Mouse (Mus musculus): ENCODE measurements around the gene 2310030G06Rik. TPM values are rescaled to one million over a fixed set of nuclear protein-coding genes. Genes with fewer than 3 reads are reported as not detected.
A peak's percentile ranks its signal among the peaks of the same experiment; 100 is the strongest.

The 2310030G06Rik gene
- polyA plus RNA-seq, 1 experiment: 1.1 TPM

- TF ChIP-seq POLR2A (IDR thresholded peaks at IDR 0.05; ENCODE audit: insufficient read length, low read depth) (peak; percentile 55), E2F4 (IDR thresholded peaks at IDR 0.05; ENCODE audit: insufficient read depth) (no peak), SRF (IDR thresholded peaks at IDR 0.05; ENCODE audit: control insufficient read depth, insufficient read length, low read depth) (no peak), MYOD1 (IDR thresholded peaks at IDR 0.05; ENCODE audit: control insufficient read depth in 1 of 3, insufficient read length in 2 of 3, low read depth in 2 of 3) (no peak), TCF12 (IDR thresholded peaks at IDR 0.05; ENCODE audit: insufficient read depth, poor library complexity, severe bottlenecking) (no peak), REST (IDR thresholded peaks at IDR 0.05; ENCODE audit: insufficient read depth, insufficient read length) (no peak), MAX (IDR thresholded peaks at IDR 0.05; ENCODE audit: low read depth) (no peak), POLR2AphosphoS2 (IDR thresholded peaks at IDR 0.05; ENCODE audit: insufficient read length, low read depth) (no peak), CEBPB (IDR thresholded peaks at IDR 0.05; ENCODE audit: insufficient read depth, poor library complexity, severe bottlenecking) (no peak), USF1 (IDR thresholded peaks at IDR 0.05; ENCODE audit: low read depth) (no peak), MYOG (IDR thresholded peaks at IDR 0.05; ENCODE audit: control insufficient read depth in 1 of 3, insufficient read depth in 1 of 3, insufficient read length in 2 of 3, low read depth in 2 of 3) (peak in 1 of 3 experiments; percentile 14), TCF3 (IDR thresholded peaks at IDR 0.05; ENCODE audit: insufficient read length, low read depth) (no peak)
These were observed 28.8 kb upstream of the 2310030G06Rik start, which contains the start of the genes Alg9 and 1110032A03Rik for GRCm38 (mm10) chr9:50774991-50775612. Gene Alg9 (plus strand): TSS chr9:50775019. Gene 1110032A03Rik (minus strand): TSS chr9:50775520.

GRCm38 (mm10) chr9:50774026-50774462, 27.7 kb upstream of the 2310030G06Rik start:
- TF ChIP-seq MAX (IDR thresholded peaks at IDR 0.05; ENCODE audit: low read depth): no peak
- no peak for TF ChIP-seq POLR2A (IDR thresholded peaks at IDR 0.05; ENCODE audit: insufficient read length, low read depth)
- TF ChIP-seq REST (IDR thresholded peaks at IDR 0.05; ENCODE audit: insufficient read depth, insufficient read length): no peak
- no peak for TF ChIP-seq E2F4 (IDR thresholded peaks at IDR 0.05; ENCODE audit: insufficient read depth)
- no peak for TF ChIP-seq MYOD1 (IDR thresholded peaks at IDR 0.05; ENCODE audit: control insufficient read depth in 1 of 3, insufficient read length in 2 of 3, low read depth in 2 of 3)
- no peak for TF ChIP-seq CEBPB (IDR thresholded peaks at IDR 0.05; ENCODE audit: insufficient read depth, poor library complexity, severe bottlenecking)
- no peak for TF ChIP-seq TCF12 (IDR thresholded peaks at IDR 0.05; ENCODE audit: insufficient read depth, poor library complexity, severe bottlenecking)
- TF ChIP-seq USF1 (IDR thresholded peaks at IDR 0.05; ENCODE audit: low read depth): no peak
- no peak for TF ChIP-seq TCF3 (IDR thresholded peaks at IDR 0.05; ENCODE audit: insufficient read length, low read depth)
- TF ChIP-seq SRF (IDR thresholded peaks at IDR 0.05; ENCODE audit: control insufficient read depth, insufficient read length, low read depth): no peak
- no peak for TF ChIP-seq POLR2AphosphoS2 (IDR thresholded peaks at IDR 0.05; ENCODE audit: insufficient read length, low read depth)
- no peak for TF ChIP-seq MYOG (IDR thresholded peaks at IDR 0.05; ENCODE audit: control insufficient read depth in 1 of 3, insufficient read depth in 1 of 3, insufficient read length in 2 of 3, low read depth in 2 of 3)
- H3K79me2 ChIP-seq (ENCODE audit: control insufficient read depth, insufficient read depth): peaks cover 4% of the 10 kb centered on the region
- no peaks in the 10 kb centered on the region for H3K36me3 ChIP-seq (ENCODE audit: control insufficient read depth, insufficient read depth)
- H3ac ChIP-seq (ENCODE audit: control insufficient read depth, insufficient read length): no peak overlapping the region
- H3K4me3 ChIP-seq: peak overlapping the region; percentile 39
- no peaks in the 10 kb centered on the region for H3K27me3 ChIP-seq (ENCODE audit: control insufficient read depth, insufficient read depth, insufficient read length)
- peak overlapping the region; percentile 97 for H3K4me2 ChIP-seq (ENCODE audit: low read depth)

More at GRCm38 (mm10) chr9:50774991-50775612, 28.8 kb upstream of the 2310030G06Rik start, which contains the start of the genes Alg9 and 1110032A03Rik:
- Histone ChIP-seq H3K79me2 (ENCODE audit: control insufficient read depth, insufficient read depth) (peaks cover 4% of the 10 kb centered on the region), H3K36me3 (ENCODE audit: control insufficient read depth, insufficient read depth) (no peaks in the 10 kb centered on the region), H3ac (ENCODE audit: control insufficient read depth, insufficient read length) (peak within 1 kb of the TSS; percentile 71), H3K4me3 (peak within 1 kb of the TSS; percentile 39), H3K4me2 (ENCODE audit: low read depth) (peak within 1 kb of the TSS; percentile 97), H3K27me3 (ENCODE audit: control insufficient read depth, insufficient read depth, insufficient read length) (no peaks in the 10 kb centered on the region)

- H3K4me2 ChIP-seq (ENCODE audit: low read depth): no peak overlapping the region
- no peak overlapping the region for H3ac ChIP-seq (ENCODE audit: control insufficient read depth, insufficient read length)
- H3K27me3 ChIP-seq (ENCODE audit: control insufficient read depth, insufficient read depth, insufficient read length): no peaks in the 10 kb centered on the region
- H3K36me3 ChIP-seq (ENCODE audit: control insufficient read depth, insufficient read depth): no peaks in the 10 kb centered on the region
- no peak overlapping the region for H3K4me3 ChIP-seq
- TF ChIP-seq MYOG (IDR thresholded peaks at IDR 0.05; ENCODE audit: control insufficient read depth in 1 of 3, insufficient read depth in 1 of 3, insufficient read length in 2 of 3, low read depth in 2 of 3): no peak
- no peak for TF ChIP-seq USF1 (IDR thresholded peaks at IDR 0.05; ENCODE audit: low read depth)
- H3K79me2 ChIP-seq (ENCODE audit: control insufficient read depth, insufficient read depth): peaks cover 3% of the 10 kb centered on the region
These were observed 23.7 kb upstream of the 2310030G06Rik start for GRCm38 (mm10) chr9:50770011-50770410.

GRCm38 (mm10) chr9:50768107-50769002, 22.0 kb upstream of the 2310030G06Rik start, which contains the start of gene Fdxacb1:
Gene Fdxacb1 (plus strand): TSS chr9:50768236.
- H3K79me2 ChIP-seq (ENCODE audit: control insufficient read depth, insufficient read depth): no peaks in the 10 kb centered on the region
- peak within 1 kb of the TSS; percentile 97 for H3K4me2 ChIP-seq (ENCODE audit: low read depth)
- H3K27me3 ChIP-seq (ENCODE audit: control insufficient read depth, insufficient read depth, insufficient read length): no peaks in the 10 kb centered on the region
- H3ac ChIP-seq (ENCODE audit: control insufficient read depth, insufficient read length): peak within 1 kb of the TSS; percentile 56
- peak; percentile 57 for TF ChIP-seq POLR2A (IDR thresholded peaks at IDR 0.05; ENCODE audit: insufficient read length, low read depth)
- TF ChIP-seq TCF3 (IDR thresholded peaks at IDR 0.05; ENCODE audit: insufficient read length, low read depth): no peak
- no peak for TF ChIP-seq MYOD1 (IDR thresholded peaks at IDR 0.05; ENCODE audit: control insufficient read depth in 1 of 3, insufficient read length in 2 of 3, low read depth in 2 of 3)
- peak; percentile 34 for TF ChIP-seq POLR2AphosphoS2 (IDR thresholded peaks at IDR 0.05; ENCODE audit: insufficient read length, low read depth)
- TF ChIP-seq MYOG (IDR thresholded peaks at IDR 0.05; ENCODE audit: control insufficient read depth in 1 of 3, insufficient read depth in 1 of 3, insufficient read length in 2 of 3, low read depth in 2 of 3): no peak
- no peak for TF ChIP-seq SRF (IDR thresholded peaks at IDR 0.05; ENCODE audit: control insufficient read depth, insufficient read length, low read depth)
- no peak for TF ChIP-seq CEBPB (IDR thresholded peaks at IDR 0.05; ENCODE audit: insufficient read depth, poor library complexity, severe bottlenecking)
- no peaks in the 10 kb centered on the region for H3K36me3 ChIP-seq (ENCODE audit: control insufficient read depth, insufficient read depth)
- H3K4me3 ChIP-seq: peak within 1 kb of the TSS; percentile 49
